Mouse (Mus musculus) urinary bladder, postnatal 14 days (tissue): ENCODE measurements at regions not wholly inside any gene's neighbourhood (a gene's known extent, or its start where the extent isn't known, plus 50 kb on each side); places are given as distances from the start of the nearest gene placed in this dataset.

Experiments used
- DNase-seq: peaks from one replicate; pipeline ENCODE4 v3.0.0; 2021; ENCODE audit warnings: low spot score

- DNase-seq = no peak
Observed at GRCm38 (mm10) chr9:79437636-79438035, 281.0 kb downstream of the Col12a1 start.

GRCm38 (mm10) chr9:79439233-79439960, 279.2 kb downstream of the Col12a1 start:
- DNase-seq = no peak

GRCm38 (mm10) chr9:79455226-79455625, 263.4 kb downstream of the Col12a1 start:
- DNase-seq = no peak

- no peak for DNase-seq
Observed at GRCm38 (mm10) chr9:79479118-79479517, 239.5 kb downstream of the Col12a1 start.

GRCm38 (mm10) chr9:79500253-79500652, 218.4 kb downstream of the Col12a1 start:
- no peak for DNase-seq

- DNase-seq = no peak
Observed at GRCm38 (mm10) chr9:79502034-79502433, 216.6 kb downstream of the Col12a1 start.

- no peak for DNase-seq
Observed at GRCm38 (mm10) chr9:79516384-79516783, 202.2 kb downstream of the Col12a1 start.

- DNase-seq = no peak
Observed at GRCm38 (mm10) chr9:79517461-79517860, 201.2 kb downstream of the Col12a1 start.

- no peak for DNase-seq
Observed at GRCm38 (mm10) chr9:79518640-79519039, 200.0 kb downstream of the Col12a1 start.

GRCm38 (mm10) chr9:79520498-79520897, 198.1 kb downstream of the Col12a1 start:
- DNase-seq = no peak

- DNase-seq = no peak
Observed at GRCm38 (mm10) chr9:79523054-79523453, 195.6 kb downstream of the Col12a1 start.

- no peak for DNase-seq
Observed at GRCm38 (mm10) chr9:79525000-79525399, 193.6 kb downstream of the Col12a1 start.

GRCm38 (mm10) chr9:79526390-79526789, 192.2 kb downstream of the Col12a1 start:
- DNase-seq = no peak

GRCm38 (mm10) chr9:79527331-79527730, 191.3 kb downstream of the Col12a1 start:
- DNase-seq = no peak
